Mouse (Mus musculus): ENCODE data around the gene Sox8.

GRCm38 (mm10) chr17:25593411-25594261 is 23.1 kb upstream of the Sox8 start:
- no peak for TF ChIP-seq ZC3H11A (IDR thresholded peaks at IDR 0.05; ENCODE audit: borderline replicate concordance, low read depth, low read length)
- TF ChIP-seq HCFC1 (IDR thresholded peaks at IDR 0.05; ENCODE audit: borderline replicate concordance, insufficient read depth, low read length) = no peak

All from ES-E14 (cell line).